Mouse (Mus musculus) adrenal gland, adult 8-10 months (tissue): ENCODE measurements around the gene Timm17b. TPM values are rescaled to one million over a fixed set of nuclear protein-coding genes. Genes with fewer than 3 reads are reported as not detected.
A peak's percentile ranks its signal among the peaks of the same experiment; 100 is the strongest.
"Not testable (repeated sequence)": the region's sequence is repeated elsewhere in the genome, so short reads cannot be mapped to it uniquely, and the experiment has no call there.

Experiments used
- DNase-seq: peaks from one replicate; pipeline ENCODE4 v3.0.0; 2022
- total RNA-seq, 4 experiments: library from RNA; stranded (reverse); gene quantifications; 2 replicates each; pipeline ENCODE4 v1.2.4; 2022

The Timm17b gene
- total RNA-seq: 100 to 1,000 TPM; 110 to 134 (median 131) TPM

DNA sequence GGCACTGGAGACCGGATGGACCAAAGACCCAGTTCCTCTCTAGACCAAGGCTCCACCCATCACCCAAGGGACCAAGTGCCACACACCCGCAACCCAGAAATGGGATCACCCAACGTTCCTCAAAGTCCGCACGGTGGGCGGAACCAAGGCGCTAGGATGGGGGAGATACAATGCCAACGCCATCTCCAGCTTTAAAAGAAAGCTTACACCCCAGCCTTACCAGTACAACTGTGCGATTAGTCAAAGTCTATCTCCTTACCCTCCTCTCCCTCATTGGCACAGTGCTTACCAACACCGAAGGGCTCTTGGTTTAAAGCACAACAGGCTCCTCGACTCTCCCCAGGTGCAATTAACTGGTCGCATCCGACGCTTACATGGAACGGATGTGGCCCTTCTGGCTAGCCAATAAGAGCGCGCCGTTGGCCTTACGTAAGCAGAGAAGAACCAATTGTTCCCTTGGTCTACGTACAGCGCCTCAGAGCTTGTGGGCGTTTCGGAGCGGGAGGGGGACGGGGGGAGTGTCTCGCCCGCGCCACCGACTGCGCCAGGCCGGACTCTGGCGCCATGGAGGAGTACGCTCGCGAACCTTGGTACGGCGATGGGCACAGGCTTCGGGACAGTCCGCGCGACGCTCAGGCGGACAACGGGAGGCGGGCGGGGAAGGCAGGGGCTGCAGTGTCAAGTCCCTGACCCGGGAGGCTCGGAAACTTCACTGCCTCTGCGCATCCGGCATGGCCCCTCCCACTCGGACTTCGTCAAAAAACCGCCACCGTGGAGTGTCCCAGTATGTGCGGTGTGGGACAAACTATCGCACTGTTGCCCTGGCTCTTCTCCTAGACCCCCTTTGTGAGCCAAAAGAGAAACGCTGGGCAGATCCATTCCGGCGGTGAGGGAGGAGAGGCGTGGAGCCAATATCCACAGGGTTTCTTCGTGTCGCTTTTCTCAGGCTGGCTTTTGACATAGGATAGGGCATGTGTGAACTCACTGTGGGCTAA lies at the start of gene Timm17b, which contains the start of gene Pqbp1:
Gene Timm17b (plus strand): TSS at position 478 of the 995 bp plus-strand sequence.
Gene Pqbp1 (minus strand): TSS at position 390 of the 995 bp plus-strand sequence.
- DNase-seq: peak; percentile 87

DNA sequence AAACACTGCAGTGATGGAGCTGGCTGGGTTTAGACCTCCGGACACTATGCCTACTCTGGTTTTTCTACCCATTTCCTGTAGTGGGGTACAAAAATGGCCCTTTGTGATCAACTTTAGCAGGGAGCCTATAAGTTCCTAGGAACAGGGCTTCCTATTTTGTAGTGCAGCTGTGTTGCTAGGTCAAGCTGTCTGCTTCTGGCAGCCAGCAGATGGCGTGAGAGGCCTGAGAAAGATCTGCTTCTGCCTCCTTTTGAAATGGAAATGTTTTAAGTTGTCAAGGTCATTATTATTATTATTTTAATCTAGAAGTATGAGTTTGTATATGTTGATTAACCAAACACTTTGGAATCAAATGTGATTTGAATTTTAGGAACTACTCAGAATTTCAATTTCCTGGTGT lies 44.6 kb upstream of the Timm17b start:
- DNase-seq: no peak

DNA sequence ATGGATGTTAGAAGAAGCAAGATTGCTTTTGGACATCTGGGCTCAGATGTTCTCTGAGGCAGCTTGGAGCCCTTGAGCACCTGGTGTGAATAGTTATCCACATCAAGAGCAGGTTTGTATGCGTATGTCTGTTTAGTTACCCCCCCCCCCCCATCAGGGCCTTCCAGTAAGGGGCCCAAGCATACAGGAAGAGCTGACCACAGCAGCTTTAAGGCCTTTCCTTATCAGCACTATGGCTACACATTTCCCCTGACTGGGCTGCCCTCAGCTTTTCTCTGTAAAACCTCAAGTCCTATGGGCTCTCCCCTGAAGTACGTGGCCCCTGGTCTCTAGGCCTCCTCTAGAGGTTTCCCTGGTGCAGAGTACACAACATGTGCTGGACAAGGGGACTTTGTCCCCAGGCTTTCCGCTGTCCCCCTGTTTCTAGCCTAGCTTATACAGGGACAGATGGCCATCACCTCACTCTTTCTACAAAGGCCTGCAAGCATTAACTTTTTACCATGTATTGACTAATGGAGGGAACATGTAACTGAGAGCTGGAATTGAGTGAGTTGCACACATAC lies 39.9 kb upstream of the Timm17b start:
- no peak for DNase-seq

DNA sequence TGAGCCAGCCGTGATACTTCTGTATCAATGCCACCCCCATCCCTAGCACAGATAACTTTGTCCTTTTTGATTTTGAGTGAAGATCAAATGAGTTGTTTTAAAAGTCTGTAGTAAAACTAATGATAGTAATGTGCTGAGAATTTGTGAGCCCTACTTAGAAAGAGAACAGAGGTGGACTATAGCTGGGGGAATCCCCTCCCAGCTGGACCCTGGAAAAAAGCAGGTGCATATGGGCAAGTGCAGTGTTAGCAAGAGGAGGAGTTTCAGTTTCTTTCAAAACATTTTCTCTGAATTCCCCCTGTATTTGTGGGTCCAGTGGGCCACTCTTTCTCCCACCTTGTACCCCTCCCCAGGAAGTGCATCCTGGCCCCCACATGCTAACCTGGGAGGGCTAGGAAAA lies 36.0 kb upstream of the Timm17b start:
- no peak for DNase-seq

DNA sequence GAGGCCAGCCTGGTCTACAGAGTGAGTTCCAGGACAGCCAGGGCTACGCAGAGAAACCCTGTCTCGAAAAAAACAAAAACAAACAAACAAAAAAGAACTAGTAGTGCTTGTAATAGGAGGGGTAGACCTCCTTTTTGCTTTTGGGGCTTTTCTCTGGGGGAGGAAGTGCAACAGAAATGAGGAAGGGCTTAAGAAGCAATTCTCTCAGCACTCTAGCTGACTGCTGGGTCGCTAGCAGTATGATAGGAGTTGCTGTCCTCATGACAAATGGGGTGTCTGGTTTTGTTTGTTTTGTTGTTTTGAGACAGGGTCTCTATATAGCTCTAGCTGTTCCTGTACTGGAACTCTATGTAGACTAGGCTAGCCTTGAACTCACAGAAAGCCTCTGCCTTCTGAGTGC lies 34.6 kb upstream of the Timm17b start:
- DNase-seq: no peak

DNA sequence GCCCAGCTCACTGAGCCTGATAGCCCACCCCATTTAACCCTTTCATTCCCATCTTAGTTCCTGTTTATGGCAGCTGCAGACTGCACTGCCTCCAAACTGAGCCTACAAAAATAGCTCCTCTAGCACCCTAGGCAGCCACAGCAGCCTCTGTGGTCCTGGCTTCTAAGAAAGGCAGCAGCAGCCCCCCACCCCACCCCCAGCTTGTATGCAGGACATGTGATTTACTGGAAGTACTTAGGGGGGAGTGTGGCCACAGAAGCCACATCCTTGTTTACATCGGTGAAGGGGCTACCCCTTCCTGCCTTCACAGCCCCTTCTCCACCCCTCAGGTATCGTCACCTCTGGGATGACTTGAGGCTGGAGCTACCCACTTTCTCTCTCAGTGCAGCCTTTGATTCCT lies 33.8 kb upstream of the Timm17b start:
- DNase-seq: no peak

DNA sequence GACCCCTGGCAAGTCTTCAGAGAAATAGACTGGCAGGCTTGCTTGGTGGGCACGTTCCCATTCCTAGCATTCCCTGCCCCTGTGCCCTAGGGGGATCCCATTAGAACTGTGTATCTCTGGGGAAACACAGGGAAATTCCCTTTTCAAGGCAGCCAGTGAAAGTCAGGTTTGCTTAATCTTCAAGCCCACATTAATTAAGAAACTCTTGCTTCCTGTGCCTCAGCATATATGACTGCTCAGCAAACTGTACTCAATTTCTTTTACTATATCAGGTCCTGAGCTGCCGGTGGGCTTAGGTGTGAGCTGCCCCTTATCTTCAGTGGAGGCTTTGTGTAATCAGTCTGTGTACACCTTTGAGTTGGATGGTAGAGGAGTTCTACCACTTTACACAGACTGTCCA lies 33.4 kb upstream of the Timm17b start:
- no peak for DNase-seq

DNA sequence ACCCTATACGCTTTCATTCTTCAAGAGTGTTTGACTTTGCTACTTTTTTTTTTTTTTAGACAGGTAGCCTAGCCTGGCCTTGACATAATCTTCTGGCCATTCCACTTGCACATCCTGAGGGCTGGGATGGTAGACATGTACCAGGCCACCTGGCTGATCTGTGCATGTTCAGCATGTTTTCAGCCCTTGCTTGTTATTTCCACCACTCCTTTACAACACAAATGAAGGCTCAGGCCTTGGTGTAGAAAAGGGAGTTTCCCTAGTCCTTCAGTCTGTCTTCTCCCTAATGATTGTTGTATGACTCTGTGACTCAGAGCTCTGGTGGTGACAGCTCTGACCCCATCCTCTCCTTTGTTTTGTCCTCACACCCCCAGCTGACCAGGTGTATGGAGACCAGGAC lies 32.0 kb upstream of the Timm17b start:
- DNase-seq: no peak

DNA sequence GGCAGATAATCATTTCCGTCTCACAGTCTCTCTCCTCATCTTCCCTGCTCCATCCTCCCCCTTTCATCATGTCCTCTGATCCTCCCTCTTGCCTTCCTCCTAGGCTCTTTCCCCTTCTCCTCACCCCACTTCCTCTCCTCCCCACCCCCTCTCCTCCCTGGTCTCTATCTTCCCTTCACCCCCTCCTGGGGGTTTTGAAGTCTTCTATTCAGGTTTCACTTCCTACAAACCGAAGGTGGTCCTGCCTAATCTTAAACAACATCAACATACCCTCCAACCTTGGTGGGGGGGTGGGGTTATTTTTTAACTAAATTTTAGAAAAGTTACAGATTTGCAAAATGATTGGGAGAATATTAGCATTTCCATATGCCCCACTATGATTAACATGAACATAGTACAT lies 30.7 kb upstream of the Timm17b start:
- no peak for DNase-seq

DNA sequence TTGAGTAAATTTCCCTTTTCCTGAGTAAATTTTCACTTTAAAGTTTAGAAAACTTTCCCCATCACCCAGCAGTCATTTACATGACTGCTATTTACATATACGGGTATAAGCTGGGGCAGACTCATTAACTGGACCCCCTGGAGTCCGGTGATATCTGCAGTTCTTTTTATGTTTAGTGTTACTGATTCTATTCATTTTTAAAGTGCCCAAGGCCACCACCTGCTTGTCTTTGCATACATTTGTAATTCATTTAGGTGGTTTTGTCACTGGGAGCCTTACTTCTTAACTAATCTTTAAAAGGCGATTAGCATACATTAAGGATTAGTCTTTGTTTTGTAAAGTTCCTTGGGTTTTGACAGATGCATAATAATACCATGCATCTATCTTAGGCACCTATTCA lies 29.3 kb upstream of the Timm17b start:
- no peak for DNase-seq

DNA sequence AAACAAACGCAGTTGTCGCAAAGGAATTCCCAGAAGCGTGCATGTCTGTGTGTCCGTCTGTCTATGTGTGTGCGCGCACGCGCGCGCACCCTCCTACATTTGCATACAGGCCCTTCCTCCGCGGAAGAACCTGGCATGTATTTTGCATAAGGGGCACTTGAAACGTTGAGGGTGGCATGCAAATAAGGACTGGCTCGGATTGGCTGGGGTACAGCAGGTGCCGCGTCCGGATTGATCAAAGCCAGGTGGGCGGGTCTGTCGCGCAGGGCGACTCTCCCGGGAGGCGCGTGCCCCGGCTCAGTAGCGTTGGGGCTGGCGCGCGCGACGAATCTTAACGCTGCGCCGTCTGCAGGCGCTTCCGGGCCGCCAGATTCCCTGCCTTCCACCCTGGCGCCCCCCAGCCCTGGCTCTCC lies 21.1 kb upstream of the Timm17b start, which contains the start of gene Pim2:
Gene Pim2 (plus strand): TSS at position 256 of the 413 bp plus-strand sequence.
- DNase-seq: peak; percentile 84

DNA sequence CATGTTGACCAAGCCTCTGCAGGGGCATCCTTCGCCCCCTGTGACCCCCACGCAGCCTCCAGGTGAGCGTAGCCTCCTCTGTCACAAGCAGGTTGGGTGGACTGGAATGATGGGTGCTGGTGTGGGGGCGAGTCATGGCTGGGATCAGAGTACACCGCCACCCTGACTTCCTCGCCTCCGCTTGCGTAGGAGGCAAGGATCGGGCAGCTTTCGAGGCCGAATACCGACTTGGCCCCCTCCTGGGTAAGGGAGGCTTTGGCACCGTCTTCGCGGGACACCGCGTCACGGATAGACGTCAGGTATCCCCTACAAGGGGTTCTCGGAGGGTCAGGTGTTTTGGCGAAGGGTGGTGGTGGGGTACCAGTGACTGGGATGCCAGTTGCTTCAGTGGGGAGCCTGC lies 20.7 kb upstream of the Timm17b start:
- no peak for DNase-seq

DNA sequence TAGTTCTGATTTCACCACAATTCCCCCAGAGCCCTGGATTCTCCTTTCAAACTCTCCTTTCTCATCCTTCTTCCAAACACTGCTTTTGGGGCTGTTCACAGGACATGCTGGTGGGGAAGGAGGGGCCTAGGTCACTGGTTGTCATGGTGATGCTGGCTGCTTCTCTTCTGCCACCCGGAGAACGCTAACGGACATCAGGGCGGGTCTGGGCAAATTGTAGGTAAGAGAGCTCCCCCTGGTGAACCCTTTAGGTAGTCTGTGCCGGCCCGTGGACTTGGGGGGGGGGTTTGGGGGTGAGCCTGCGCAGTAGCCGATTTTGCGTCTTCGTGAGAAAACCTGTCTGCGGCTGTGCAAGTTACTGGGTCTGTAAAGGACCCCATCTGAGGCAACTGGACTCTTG lies 19.3 kb upstream of the Timm17b start:
- DNase-seq: peak; percentile 54

DNA sequence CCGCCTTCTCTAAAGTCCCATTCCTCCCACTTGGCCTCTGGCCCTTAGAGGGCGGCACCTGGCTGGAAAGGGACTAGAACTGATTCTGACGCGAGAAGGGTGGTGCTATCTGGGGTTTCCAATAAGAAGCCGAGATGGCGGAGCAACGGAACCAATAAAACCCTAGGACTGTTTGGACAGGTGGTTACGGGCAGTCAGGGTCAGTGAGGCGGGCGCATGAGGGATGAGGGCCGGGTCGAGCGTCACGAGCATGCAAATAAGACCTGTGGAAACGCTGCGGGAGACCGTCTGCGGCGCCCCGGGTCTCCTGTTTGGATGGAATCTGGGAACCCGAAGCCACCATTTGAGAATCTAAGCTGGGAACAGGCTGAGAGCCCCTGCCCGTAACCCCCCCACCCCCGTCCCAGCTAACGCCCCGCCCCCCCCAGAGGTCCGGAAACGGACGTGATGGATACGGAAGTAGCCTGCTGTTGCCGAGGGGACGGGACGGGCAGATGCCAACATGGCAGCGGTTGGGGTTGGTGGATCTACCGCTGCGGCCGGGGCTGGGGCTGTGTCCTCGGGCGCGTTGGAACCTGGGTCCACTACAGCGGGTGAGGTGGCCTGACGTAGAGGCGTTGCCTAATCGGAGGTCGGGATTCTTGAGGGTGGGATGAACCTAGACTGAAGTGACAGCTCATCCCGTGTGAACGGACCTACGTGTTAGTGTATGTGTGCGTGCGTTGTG lies 15.2 kb upstream of the Timm17b start, which contains the start of gene Slc35a2:
Gene Slc35a2 (plus strand): TSS at position 188 of the 727 bp plus-strand sequence.
- peak; percentile 89 for DNase-seq

DNA sequence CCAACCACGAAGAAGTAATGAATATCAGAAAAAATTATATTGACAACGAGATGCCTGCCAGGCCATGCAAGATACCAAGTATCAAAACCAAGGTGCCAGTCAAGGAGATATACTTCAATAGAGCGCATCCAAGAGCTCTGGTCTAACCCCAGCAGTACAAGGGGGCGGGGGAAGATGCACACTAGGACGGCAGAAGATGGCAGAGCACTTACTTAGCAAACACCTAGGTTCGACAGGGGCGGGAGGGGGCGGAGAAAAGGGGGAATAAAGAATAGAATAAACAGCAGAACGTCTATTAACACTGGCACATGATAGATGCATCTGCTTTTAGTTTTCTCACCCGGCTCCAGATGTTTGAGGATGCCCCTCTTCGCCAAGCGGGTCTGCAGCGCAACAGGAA lies 946 bp upstream of the Timm17b start:
- DNase-seq: no peak

DNA sequence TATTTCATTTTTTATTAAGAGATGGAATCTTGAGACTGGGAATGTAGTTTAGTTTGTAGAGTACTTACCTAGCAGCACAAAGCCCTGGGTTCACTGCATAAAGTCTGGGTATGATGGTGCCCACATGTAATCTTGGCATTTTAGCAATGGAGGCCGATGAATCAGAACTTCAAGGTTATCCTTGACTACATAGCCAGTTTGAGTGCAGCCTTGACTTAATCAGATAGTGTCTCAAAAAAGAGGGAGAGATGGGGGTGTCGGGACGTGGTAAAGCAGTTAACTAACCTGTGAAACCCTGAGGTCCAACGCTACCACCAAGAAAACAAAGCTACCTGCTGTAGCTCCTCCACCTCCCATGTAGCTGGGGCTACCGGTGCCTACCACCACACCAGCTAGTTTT lies 5.3 kb downstream of the Timm17b start:
- no peak for DNase-seq

DNA sequence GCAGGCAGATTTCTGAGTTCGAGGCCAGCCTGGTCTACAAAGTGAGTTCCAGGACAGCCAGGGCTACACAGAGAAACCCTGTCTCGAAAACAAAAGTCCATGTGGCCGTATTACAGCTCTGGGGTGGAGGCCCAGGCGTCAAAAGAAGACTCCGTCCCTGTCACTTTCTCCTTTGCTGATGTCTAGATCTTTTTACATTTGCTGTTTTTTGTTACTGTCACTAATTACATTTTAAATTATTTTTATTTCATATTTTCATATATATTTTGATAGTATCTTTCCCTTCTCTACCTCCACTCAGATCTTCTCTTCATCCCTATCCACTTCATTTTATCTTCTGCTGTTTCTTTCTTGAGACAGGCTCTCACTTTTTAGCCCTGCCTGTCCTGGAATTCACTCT lies 8.6 kb downstream of the Timm17b start, which contains the start of gene Gm10491:
Gene Gm10491 (minus strand): TSS at position 101 of the 400 bp plus-strand sequence.
- DNase-seq: no peak

DNA sequence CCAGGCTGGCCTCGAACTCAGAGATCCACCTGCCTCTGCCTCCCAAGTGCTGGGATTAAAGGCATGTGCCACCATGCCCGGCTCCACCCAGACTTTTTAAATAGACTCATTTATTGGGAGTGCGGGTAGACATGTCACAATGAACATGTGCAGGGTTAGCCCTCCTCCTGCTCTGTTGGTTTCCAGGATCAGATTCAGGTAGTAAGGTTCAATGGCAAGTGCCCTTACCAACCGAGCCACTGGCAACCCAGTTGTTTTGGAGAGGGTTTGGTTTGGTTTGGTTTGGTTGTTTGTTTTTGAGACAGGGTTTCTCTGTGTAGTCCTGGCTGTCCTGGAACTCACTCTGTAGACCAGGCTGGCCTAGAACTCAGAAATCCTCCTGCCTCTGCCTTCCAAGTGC lies 10.1 kb downstream of the Timm17b start, which contains the start of gene Gm10490:
Gene Gm10490 (plus strand): TSS at position 301 of the 400 bp plus-strand sequence.
- DNase-seq: not testable (repeated sequence)

DNA sequence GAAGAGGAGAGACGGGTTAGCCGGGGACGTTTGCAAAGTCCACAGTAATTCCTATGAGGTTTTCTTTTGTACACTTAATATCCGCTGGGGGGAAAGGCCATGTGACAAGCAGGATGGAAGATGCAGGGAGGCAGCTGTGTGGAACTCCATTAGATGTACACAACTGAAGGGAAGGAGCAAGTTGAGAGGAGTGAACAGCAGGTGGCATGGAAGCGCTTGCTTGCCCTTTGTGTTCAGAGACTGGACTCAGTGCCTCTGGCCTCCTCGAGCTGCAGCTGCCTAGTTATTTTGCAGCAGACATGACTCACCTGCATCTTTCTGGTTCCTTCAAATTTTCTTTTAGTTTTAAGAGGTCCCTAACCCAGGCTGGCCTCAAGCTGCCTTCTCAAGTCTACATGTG lies 11.3 kb downstream of the Timm17b start:
- DNase-seq: no peak

DNA sequence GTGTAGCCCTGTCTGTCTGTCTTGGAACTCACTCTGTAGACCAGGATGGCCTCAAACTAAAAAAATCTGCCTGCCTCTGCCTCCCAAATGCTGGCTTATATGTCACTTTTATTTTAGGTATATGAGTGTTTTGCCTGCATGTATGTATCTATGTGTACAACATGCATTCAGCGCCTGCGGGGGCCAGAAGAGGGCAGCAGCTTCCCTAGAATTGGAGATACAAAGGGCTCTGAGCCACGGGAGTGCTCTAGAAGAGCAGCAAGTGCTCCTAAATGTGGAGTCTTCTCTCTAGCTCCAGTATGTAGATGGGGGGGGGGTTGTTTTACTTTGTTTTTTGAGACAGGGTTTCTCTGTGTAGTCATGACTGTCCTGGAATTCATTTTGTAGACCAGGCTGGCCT lies 16.5 kb downstream of the Timm17b start:
- DNase-seq: not testable (repeated sequence)

DNA sequence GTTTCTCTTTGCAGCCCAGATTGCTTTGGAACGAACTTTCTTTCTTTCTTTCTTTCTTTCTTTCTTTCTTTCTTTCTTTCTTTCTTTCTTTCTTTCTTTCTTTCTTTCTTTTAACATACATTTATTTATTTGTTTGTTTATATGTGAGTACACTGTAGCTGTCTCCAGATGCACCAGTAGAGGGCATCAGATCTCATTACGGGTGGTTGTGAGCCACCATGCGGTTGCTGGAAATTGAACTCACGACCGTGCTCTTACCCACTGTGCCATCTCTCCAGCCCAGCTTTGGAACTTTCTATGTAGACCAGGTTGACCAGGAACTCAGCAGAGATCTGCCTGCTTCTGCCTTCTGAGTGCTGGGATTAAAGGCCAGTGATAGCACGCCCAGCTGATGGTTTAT lies 18.8 kb downstream of the Timm17b start:
- DNase-seq: not testable (repeated sequence)

DNA sequence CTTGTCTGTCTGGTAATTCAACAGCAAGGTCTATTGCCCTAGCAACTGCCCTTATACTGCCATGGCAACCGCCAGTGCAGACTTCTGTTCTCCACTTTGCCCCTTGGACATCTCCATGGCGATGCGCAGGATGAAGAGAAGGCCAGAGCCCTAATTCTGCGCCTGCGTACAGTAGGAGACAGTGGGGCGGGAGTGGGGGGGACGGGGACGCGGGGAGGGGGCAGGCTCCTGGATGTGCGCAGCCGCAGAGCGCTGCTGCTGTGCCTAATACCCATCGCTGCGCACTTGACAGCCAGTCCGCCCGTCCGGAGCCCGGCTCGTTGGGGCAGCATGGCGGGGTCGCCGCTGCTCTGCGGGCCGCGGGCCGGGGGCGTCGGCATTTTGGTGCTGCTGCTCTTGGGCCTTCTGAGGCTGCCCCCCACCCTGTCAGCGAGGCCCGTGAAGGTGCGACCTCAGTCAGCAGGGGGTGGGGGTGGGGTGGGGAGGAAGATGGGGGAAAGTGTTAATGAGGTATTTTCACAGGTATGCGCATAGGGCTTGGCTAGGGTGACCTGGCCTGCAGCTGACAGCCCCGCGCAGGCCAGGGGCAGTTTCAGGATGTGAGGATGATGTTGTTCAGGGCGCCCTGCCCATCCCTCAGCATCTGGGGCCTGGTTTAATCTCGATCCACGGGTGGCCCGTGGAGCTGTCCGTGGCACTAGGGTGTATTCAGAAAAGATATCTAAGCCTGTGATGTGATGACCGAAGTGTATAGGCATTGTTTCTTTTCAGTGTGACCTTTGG lies 20.6 kb downstream of the Timm17b start, which contains the start of gene Pcsk1n:
Gene Pcsk1n (plus strand): TSS at position 222 of the 783 bp plus-strand sequence.
- DNase-seq: no peak
